Mouse (Mus musculus) ES-Bruce4 (cell line): ENCODE results near the gene Fbxo47.

Experiments
- CTCF ChIP-seq: IDR thresholded peaks from one replicate; pipeline ENCODE4 v1.8.1; 2011; ENCODE audit warnings: low read depth, low read length
- POLR2A ChIP-seq: IDR thresholded peaks from one replicate; pipeline ENCODE4 v1.8.1; 2011; ENCODE audit warnings: low read length; ENCODE audit not compliant: insufficient read depth

DNA sequence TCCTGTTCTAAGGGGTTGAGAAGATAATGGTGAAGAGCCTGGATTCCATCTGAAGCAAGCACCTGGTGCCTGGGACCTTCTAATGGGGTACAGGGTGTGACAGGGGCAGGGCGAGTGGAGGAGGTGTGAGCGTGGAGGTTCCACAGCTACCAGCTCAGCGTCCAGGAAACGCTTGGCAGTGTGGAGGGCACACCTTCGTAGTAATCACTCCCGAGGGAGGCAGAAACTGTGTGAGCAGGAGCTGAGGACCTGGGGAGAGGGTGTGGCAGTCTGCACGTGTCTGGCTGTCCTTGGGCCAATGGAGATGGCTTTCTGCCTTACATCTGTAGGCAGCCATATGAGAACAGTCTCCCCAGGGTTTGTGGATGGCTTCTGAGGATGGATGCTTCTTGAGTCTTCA is 70.9 kb downstream of the Fbxo47 start:
- TF ChIP-seq CTCF (no peak), POLR2A (no peak)
